Mouse (Mus musculus) midbrain, embryonic 16.5 days (tissue): ENCODE measurements around the gene Gm13277. TPM values are rescaled to one million over a fixed set of nuclear protein-coding genes. Genes with fewer than 3 reads are reported as not detected.
"Not testable (repeated sequence)": the region's sequence is repeated elsewhere in the genome, so short reads cannot be mapped to it uniquely, and the experiment has no call there.

Experiments used
- ATAC-seq: fragments of 200-750 bp; cut with Nextera tagmentation; 2 replicates; pipeline ENCODE4 v1.8.0; 2017; ENCODE audit warnings: moderate TSS enrichment
- H3K27ac ChIP-seq: fragments of 300-500 bp; sonication (generic); 2 replicates; pipeline ENCODE4 v1.5.1; 2014; ENCODE audit warnings: mild to moderate bottlenecking, low read length, mixed read lengths
- H3K27me3 ChIP-seq: fragments of 300-500 bp; sonication (generic); 2 replicates; pipeline ENCODE4 v1.6.1; 2014; ENCODE audit warnings: low read depth, low read length, mixed read lengths; ENCODE audit not compliant: control insufficient read depth, insufficient read depth
- H3K36me3 ChIP-seq: fragments of 300-500 bp; sonication (generic); 2 replicates; pipeline ENCODE4 v1.6.1; 2014; ENCODE audit warnings: mild to moderate bottlenecking, low read length, moderate library complexity, mixed read lengths; ENCODE audit not compliant: control insufficient read depth, insufficient read depth
- H3K4me1 ChIP-seq: fragments of 300-500 bp; sonication (generic); 2 replicates; pipeline ENCODE4 v1.6.1; 2014; ENCODE audit warnings: mild to moderate bottlenecking, low read length, mixed read lengths; ENCODE audit not compliant: control insufficient read depth, insufficient read depth
- H3K4me2 ChIP-seq: fragments of 300-500 bp; sonication (generic); 2 replicates; pipeline ENCODE4 v1.6.1; 2014; ENCODE audit warnings: mild to moderate bottlenecking, low read length, mixed read lengths
- H3K4me3 ChIP-seq: fragments of 300-500 bp; sonication (generic); 2 replicates; pipeline ENCODE4 v1.5.1; 2014; ENCODE audit warnings: low read depth, mild to moderate bottlenecking, low read length, moderate library complexity, mixed read lengths
- H3K9ac ChIP-seq: fragments of 300-500 bp; sonication (generic); 2 replicates; pipeline ENCODE4 v1.6.1; 2014; ENCODE audit warnings: low read depth, low read length, mixed read lengths
- H3K9me3 ChIP-seq: fragments of 300-500 bp; sonication (generic); replicated peaks from 2 replicates; pipeline ENCODE4 v1.6.1; 2014; ENCODE audit warnings: mild to moderate bottlenecking, low read length, mixed read lengths; ENCODE audit not compliant: control insufficient read depth, poor library complexity, severe bottlenecking
- WGBS: fragments of 180-500 bp; shearing (Covaris S2); extraction: QIAGEN DNeasy Blood & Tissue Kit; methylation state at CpG from one replicate; pipeline ENCODE4 v1.1.7; 2014; 5-methylcytosine and 5-hydroxymethylcytosine counted together
- polyA plus RNA-seq: library from polyadenylated mRNA; unstranded; fragments of >200 nt; fragmentation: Nextera tagmentation; extraction: Ambion mirVana; gene quantifications from 2 replicates; pipeline ENCODE4 v1.2.1, GENCODE M21; 2015

Gm13277 gene
- polyA plus RNA-seq, 1 experiment from 2014 or later, result not detected

DNA sequence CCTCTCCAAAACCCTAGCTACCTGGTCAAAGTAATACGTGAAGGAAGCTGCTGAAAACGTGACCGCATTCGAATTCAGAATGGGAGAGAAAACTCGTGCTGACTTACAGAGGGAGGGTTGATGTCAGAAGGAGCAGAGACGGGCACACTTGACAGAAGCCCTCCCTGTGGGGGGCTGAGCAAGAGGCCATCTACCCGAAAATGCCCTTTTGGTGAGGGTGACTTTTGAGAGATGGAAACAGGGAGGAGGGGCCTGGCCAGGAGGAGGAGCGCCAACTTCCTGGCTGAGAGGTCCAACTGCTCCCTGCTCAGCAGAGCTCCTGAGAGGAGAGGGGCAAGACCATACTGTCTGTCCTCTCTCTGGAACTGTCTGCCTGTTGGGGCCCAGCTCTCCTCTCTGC, 16.8 kb downstream of the Gm13277 start, which contains the start of gene Gm13288:
Gene Gm13288, plus strand, starts transcription at position 301 of the 400 bp plus-strand sequence.
- ATAC-seq, H3K4me1 ChIP-seq, H3K36me3 ChIP-seq, H3K27ac ChIP-seq, H3K9me3 ChIP-seq, H3K9ac ChIP-seq, H3K27me3 ChIP-seq: not testable (repeated sequence)
- Histone ChIP-seq H3K4me3 (peak within 1 kb of the TSS; percentile 24; the same call in 1 of the 2 replicates), H3K4me2 (peak within 1 kb of the TSS; percentile 45)
- no CpG with 5 or more reads among the region's 8 CpGs for WGBS

DNA sequence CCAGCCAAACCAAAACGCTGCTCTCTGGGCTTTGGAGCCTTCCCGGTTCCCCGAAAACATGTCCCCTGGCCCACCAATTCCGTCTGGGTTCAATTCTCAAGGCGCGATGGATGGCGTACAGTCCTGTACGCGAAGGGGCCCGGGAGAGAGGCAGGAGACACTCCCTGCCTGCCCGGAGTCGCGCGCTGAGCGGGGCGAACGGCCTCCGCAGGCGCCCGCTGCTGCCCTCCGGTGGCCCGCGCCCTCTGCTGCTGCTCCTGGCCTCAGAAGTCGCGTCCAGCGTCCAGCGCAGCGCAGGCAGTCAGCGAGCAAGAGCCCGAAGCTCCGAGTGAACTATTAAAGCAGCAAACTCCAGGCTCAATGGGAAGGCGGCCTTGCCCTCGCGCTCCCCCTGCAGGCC, 17.3 kb downstream of the Gm13277 start:
- not testable (repeated sequence) for H3K36me3 ChIP-seq, ATAC-seq, H3K27me3 ChIP-seq, H3K9ac ChIP-seq, H3K27ac ChIP-seq, H3K4me1 ChIP-seq, H3K9me3 ChIP-seq
- no CpG with 5 or more reads among the region's 34 CpGs for WGBS
- H3K4me2 ChIP-seq, result peak overlapping the region; percentile 45
- H3K4me3 ChIP-seq, result peak overlapping the region; percentile 24; the same call in 1 of the 2 replicates

DNA sequence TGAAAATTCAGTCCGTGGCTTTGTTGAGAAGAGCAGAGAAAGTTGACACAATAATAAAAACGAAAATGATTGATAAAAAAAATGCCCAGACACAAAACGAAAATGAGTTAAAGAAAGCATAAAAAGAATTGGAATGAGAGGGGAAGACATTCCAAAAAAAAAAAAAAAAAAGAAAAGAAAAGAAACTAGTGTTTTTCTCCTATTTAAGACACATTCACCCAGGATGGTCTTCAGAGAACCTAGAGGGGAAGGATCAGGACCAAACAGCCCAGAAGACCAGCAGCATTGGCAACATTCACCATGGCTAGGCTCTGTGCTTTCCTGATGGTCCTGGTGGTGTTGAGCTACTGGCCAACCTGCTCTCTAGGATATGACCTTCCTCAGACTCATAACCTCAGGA, 27.5 kb downstream of the Gm13277 start, which contains the start of gene Ifna7:
Gene Ifna7, plus strand, starts transcription at position 301 of the 400 bp plus-strand sequence.
- no peak within 1 kb of the TSS for H3K4me2 ChIP-seq
- no peaks in the 10 kb centered on the region for H3K36me3 ChIP-seq
- no peak within 1 kb of the TSS for H3K9ac ChIP-seq
- H3K27ac ChIP-seq, result no peak within 1 kb of the TSS
- H3K4me3 ChIP-seq, result no peak within 1 kb of the TSS
- 62% methylated on average over 3 of the region's 3 CpGs for WGBS
- H3K27me3 ChIP-seq, result no peaks in the 10 kb centered on the region
- no peak for ATAC-seq
- H3K9me3 ChIP-seq, result no peaks in the 10 kb centered on the region
- H3K4me1 ChIP-seq, result no peaks in the 10 kb centered on the region

DNA sequence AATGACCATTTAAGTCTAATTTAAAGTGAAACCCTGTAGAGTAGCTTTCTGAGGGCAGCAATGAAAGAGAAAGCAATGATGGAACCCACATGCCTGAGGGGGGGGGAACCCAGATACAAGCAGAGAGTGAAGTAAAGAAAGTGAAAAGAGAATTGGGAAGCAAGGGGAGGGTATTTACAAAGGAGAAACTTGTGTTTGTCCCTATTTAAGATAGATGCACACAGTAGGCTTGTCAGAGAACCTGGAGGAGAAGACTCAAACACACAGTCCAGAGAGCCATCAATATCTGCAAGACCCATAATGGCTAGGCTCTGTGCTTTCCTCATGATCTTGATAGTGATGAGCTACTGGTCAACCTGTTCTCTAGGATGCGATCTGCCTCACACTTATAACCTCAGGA, 31.2 kb downstream of the Gm13277 start, which contains the start of gene Ifna11:
Gene Ifna11, plus strand, starts transcription at position 301 of the 400 bp plus-strand sequence.
- WGBS, result 100% methylated on average over 1 of the region's 1 CpGs
- Histone ChIP-seq H3K9me3 (no peaks in the 10 kb centered on the region), H3K9ac (no peak within 1 kb of the TSS), H3K27me3 (no peaks in the 10 kb centered on the region), H3K36me3 (no peaks in the 10 kb centered on the region), H3K27ac (no peak within 1 kb of the TSS), H3K4me1 (no peaks in the 10 kb centered on the region), H3K4me2 (no peak within 1 kb of the TSS), H3K4me3 (no peak within 1 kb of the TSS)
- ATAC-seq, result no peak

DNA sequence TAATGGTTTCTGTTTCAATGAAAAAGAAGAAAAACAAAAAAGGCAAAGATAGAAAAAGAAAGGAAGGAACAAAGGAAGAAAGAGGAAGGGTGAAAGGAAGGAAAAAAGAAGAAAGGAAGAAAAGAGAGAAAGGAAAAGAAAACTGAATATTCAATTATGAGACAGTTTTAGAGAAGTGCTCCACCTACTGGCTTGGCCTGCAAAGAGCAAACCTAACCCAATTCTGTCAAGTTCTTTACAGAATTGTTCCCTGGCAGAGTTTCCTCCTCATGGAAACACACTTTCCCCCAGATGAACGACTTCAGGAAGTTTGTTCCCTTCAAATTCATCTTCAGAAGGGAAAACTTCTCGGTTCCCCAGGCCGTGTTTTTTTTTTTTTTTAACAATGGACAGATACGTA, 34.6 kb downstream of the Gm13277 start:
- no peaks in the 10 kb centered on the region for H3K4me1 ChIP-seq
- WGBS, result 25% methylated on average over 4 of the region's 4 CpGs
- no peaks in the 10 kb centered on the region for H3K27me3 ChIP-seq
- ATAC-seq, result no peak
- H3K9me3 ChIP-seq, result no peaks in the 10 kb centered on the region
- no peaks in the 10 kb centered on the region for H3K36me3 ChIP-seq
- no peak overlapping the region for H3K9ac ChIP-seq
- H3K27ac ChIP-seq, result no peak overlapping the region
- H3K4me3 ChIP-seq, result no peak overlapping the region
- no peak overlapping the region for H3K4me2 ChIP-seq

DNA sequence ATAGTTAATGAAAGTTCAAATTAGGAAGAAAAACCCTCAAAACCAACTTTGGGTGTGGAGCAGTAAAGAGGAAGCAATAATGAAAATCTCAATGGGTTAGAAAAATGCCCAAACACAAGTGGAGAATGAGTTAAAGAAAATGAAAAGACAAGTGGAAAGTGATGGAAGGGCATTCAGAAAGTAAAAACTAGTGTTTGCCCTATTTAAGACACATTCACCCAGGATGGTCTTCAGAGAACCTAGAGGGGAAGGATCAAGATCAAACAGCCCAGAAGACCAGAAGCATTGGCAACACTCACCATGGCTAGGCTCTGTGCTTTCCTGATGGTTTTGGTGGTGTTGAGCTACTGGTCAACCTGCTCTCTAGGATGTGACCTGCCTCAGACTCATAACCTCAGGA, 38.7 kb downstream of the Gm13277 start, which contains the start of gene Ifna6:
Gene Ifna6, plus strand, starts transcription at position 301 of the 400 bp plus-strand sequence.
- H3K36me3 ChIP-seq, H3K9ac ChIP-seq, H3K27ac ChIP-seq, H3K4me1 ChIP-seq, H3K27me3 ChIP-seq, H3K4me3 ChIP-seq, ATAC-seq, H3K9me3 ChIP-seq, H3K4me2 ChIP-seq: not testable (repeated sequence)

DNA sequence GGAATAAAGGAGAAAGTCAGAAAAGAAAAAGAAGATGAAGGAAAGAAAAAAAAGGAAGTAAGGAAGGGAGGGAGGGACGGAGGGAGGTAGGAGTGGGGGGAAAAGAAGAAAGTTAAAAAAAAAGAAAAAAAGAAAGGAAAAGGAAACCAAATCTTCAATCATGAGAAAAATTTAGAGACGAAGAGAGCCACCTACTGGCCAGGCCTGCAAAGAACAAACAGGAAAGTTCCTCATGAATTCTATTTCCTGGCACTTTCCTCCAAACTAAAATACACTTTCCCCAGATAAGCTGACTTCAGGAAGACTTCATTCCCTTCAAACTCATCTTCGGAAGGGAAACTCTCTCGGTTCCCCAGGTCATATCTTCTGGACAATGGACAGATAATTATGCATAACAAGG, 42.1 kb downstream of the Gm13277 start:
- no peak overlapping the region for H3K4me3 ChIP-seq

DNA sequence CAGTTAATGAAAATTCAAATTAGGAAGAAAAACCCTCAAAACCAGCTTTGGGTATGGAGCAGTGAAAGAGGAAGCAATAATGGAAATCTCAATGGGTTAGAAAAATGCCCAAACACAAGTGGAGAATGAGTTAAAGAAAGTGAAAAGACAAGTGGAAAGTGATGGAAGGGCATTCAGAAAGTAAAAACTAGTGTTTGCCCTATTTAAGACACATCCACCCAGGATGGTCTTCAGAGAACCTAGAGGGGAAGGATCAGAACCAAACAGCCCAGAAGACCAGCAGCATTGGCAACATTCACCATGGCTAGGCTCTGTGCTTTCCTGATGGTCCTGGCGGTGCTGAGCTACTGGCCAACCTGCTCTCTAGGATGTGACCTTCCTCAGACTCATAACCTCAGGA, 46.8 kb downstream of the Gm13277 start, which contains the start of gene Ifna5:
Gene Ifna5, plus strand, starts transcription at position 301 of the 400 bp plus-strand sequence.
- ATAC-seq, H3K27ac ChIP-seq, H3K36me3 ChIP-seq, H3K9me3 ChIP-seq, H3K4me1 ChIP-seq, H3K4me3 ChIP-seq, H3K27me3 ChIP-seq, H3K4me2 ChIP-seq, H3K9ac ChIP-seq: not testable (repeated sequence)
- WGBS, result 94% methylated on average over 1 of the region's 1 CpGs

More for the DNA sequence above, 42.1 kb downstream of the Gm13277 start:
- Histone ChIP-seq H3K9me3 (no peaks in the 10 kb centered on the region), H3K27me3 (no peaks in the 10 kb centered on the region), H3K27ac (no peak overlapping the region), H3K36me3 (no peaks in the 10 kb centered on the region), H3K4me1 (no peaks in the 10 kb centered on the region), H3K4me2 (no peak overlapping the region), H3K9ac (no peak overlapping the region)
- WGBS, result 24% methylated on average over 4 of the region's 4 CpGs
- ATAC-seq, result no peak
